Mouse (Mus musculus): ENCODE measurements at regions not wholly inside any gene's neighbourhood (a gene's known extent, or its start where the extent isn't known, plus 50 kb on each side); places are given as distances from the start of the nearest gene placed in this dataset.

- Histone ChIP-seq H3K27me3 (ENCODE audit: control insufficient read depth in 1 of 2, insufficient read depth in 2 of 2, low read length in 2 of 2) (peaks cover 3 to 7% of the 10 kb centered on the region in 2 experiments), H3K4me1 (ENCODE audit: control insufficient read depth in 1 of 2, insufficient read depth in 2 of 2, low read length in 2 of 2) (no peaks in the 10 kb centered on the region), H3K4me3 (ENCODE audit: control insufficient read depth in 1 of 2, insufficient read depth in 1 of 2, low read depth in 2 of 2, low read length in 2 of 2) (no peak overlapping the region), H3K79me2 (ENCODE audit: control insufficient read depth, insufficient read depth, low read length, poor library complexity) (no peaks in the 10 kb centered on the region), H3K27ac (ENCODE audit: control insufficient read depth, low read depth, low read length) (no peak overlapping the region), H3K36me3 (ENCODE audit: control insufficient read depth in 1 of 2, insufficient read depth in 2 of 2, low read length in 2 of 2) (no peaks in the 10 kb centered on the region), H3K9ac (ENCODE audit: control insufficient read depth, low read depth, low read length, poor library complexity, severe bottlenecking) (no peak overlapping the region), H3K9me3 (replicated peaks; ENCODE audit: insufficient read depth, low read length) (no peaks in the 10 kb centered on the region)
- no peak for DNase-seq (ENCODE audit: low read depth, low spot score)
- no peak for TF ChIP-seq MAFK (IDR thresholded peaks at IDR 0.05; ENCODE audit: borderline replicate concordance, low read depth, low read length)
- TF ChIP-seq CHD1 (IDR thresholded peaks at IDR 0.05; ENCODE audit: low read depth, low read length), result no peak
- no peak for TF ChIP-seq JUND (IDR thresholded peaks at IDR 0.05; ENCODE audit: low read depth, low read length)
- TF ChIP-seq ZKSCAN1 (IDR thresholded peaks at IDR 0.05; ENCODE audit: low read depth, low read length), result no peak
- no peak for TF ChIP-seq UBTF (IDR thresholded peaks at IDR 0.05; ENCODE audit: borderline replicate concordance, insufficient read depth, low read depth, low read length)
- TF ChIP-seq ZC3H11A (IDR thresholded peaks at IDR 0.05; ENCODE audit: low read depth, low read length), result no peak
- TF ChIP-seq POLR2AphosphoS2 (IDR thresholded peaks at IDR 0.05; ENCODE audit: low read length), result no peak
- TF ChIP-seq MYC (IDR thresholded peaks at IDR 0.05; ENCODE audit: low read depth, low read length), result no peak
- no peak for TF ChIP-seq RCOR1 (IDR thresholded peaks at IDR 0.05; ENCODE audit: low read depth, low read length)
- TF ChIP-seq CHD2 (IDR thresholded peaks at IDR 0.05; ENCODE audit: low read length), result no peak
- TF ChIP-seq TAL1 (IDR thresholded peaks at IDR 0.05; ENCODE audit: low read length), result no peak
- TF ChIP-seq MEF2A (IDR thresholded peaks at IDR 0.05; ENCODE audit: extremely low read depth, insufficient replicate concordance, low read depth, low read length, poor library complexity, severe bottlenecking), result no peak
- TF ChIP-seq SIN3A (IDR thresholded peaks at IDR 0.05; ENCODE audit: low read length), result no peak
- no peak for TF ChIP-seq MAX (IDR thresholded peaks at IDR 0.05; ENCODE audit: low read length)
Observed at GRCm38 (mm10) chr6:89035061-89035835, 133.2 kb downstream of the Tpra1 start.

- no peak for TF ChIP-seq ZNF384 (IDR thresholded peaks at IDR 0.05; ENCODE audit: low read depth, low read length)
- no peak for TF ChIP-seq NRF1 (IDR thresholded peaks at IDR 0.05; ENCODE audit: insufficient read depth, low read depth, low read length, poor library complexity, severe bottlenecking)
- TF ChIP-seq ZMIZ1 (IDR thresholded peaks at IDR 0.05; ENCODE audit: low read depth, low read length), result no peak
- TF ChIP-seq CHD2 (IDR thresholded peaks at IDR 0.05; ENCODE audit: low read length), result no peak
- no peak for TF ChIP-seq UBTF (IDR thresholded peaks at IDR 0.05; ENCODE audit: borderline replicate concordance, insufficient read depth, low read depth, low read length)
- no peak for TF ChIP-seq E2F4 (IDR thresholded peaks at IDR 0.05; ENCODE audit: borderline replicate concordance, low read depth, low read length)
- no peak for TF ChIP-seq ELF1 (IDR thresholded peaks at IDR 0.05; ENCODE audit: low read depth, low read length)
- TF ChIP-seq USF2 (IDR thresholded peaks at IDR 0.05; ENCODE audit: borderline replicate concordance in 1 of 2, insufficient read depth in 1 of 2, low read depth in 1 of 2, low read length in 2 of 2), result no peak
- no peak for TF ChIP-seq JUND (IDR thresholded peaks at IDR 0.05; ENCODE audit: low read depth, low read length)
- no peak for DNase-seq (ENCODE audit: low read depth, low spot score)
- no peak overlapping the region for H3K4me3 ChIP-seq (ENCODE audit: control insufficient read depth in 1 of 2, insufficient read depth in 1 of 2, low read depth in 2 of 2, low read length in 2 of 2)
- H3K9me3 ChIP-seq (replicated peaks; ENCODE audit: insufficient read depth, low read length), result no peaks in the 10 kb centered on the region
- no peak overlapping the region for H3K9ac ChIP-seq (ENCODE audit: control insufficient read depth, low read depth, low read length, poor library complexity, severe bottlenecking)
- H3K79me2 ChIP-seq (ENCODE audit: control insufficient read depth, insufficient read depth, low read length, poor library complexity), result no peaks in the 10 kb centered on the region
- H3K27ac ChIP-seq (ENCODE audit: control insufficient read depth, low read depth, low read length), result no peak overlapping the region
- peaks cover 3 to 7% of the 10 kb centered on the region in 2 experiments for H3K27me3 ChIP-seq (ENCODE audit: control insufficient read depth in 1 of 2, insufficient read depth in 2 of 2, low read length in 2 of 2)
- H3K36me3 ChIP-seq (ENCODE audit: control insufficient read depth in 1 of 2, insufficient read depth in 2 of 2, low read length in 2 of 2), result no peaks in the 10 kb centered on the region
- H3K4me1 ChIP-seq (ENCODE audit: control insufficient read depth in 1 of 2, insufficient read depth in 2 of 2, low read length in 2 of 2), result no peaks in the 10 kb centered on the region
Observed at GRCm38 (mm10) chr6:89035836-89036156, 133.7 kb downstream of the Tpra1 start.

All from MEL (cell line).